In genomic region chr19:24523476-24524313, GRCm38 (mm10) we compare ENCODE assay signal across 13 mouse cellular contexts. TPM values are rescaled to one million over a fixed set of nuclear protein-coding genes. Genes with fewer than 3 reads are reported as not detected.
DNase-seq lines count a peak whose midpoint lies in the region; ATAC-seq and TF ChIP-seq lines count a peak whose summit lies in the region.
"Had no signal": no experiment of that assay in that cellular context is flagged by ENCODE, and none has a peak within 500 bp of the region (broad histone marks: within the 10 kb centered on the region; RNA-seq: fewer than 3 reads in every experiment).

No protein-coding gene starts in this region.

- no peak for TF ChIP-seq POLR2A in lung, adult 2 months (IDR thresholded peaks at IDR 0.05; ENCODE audit: borderline replicate concordance, extremely low read depth, low read depth, low read length)

- DNase-seq in midbrain, postnatal 0 days (ENCODE audit: low spot score): peak; percentile 63
- DNase-seq in frontal cortex, adult 2 months (ENCODE audit: extremely low spot score in 1 of 2, low spot score in 1 of 2): peak; percentile 44 to 75
- DNase-seq in left cerebral cortex, adult 11 months (ENCODE audit: low spot score): peak; percentile 28
- no peak for DNase-seq in thymus, postnatal 14 days
- DNase-seq in adipocyte (ENCODE audit: low spot score): no peak
- no peak for DNase-seq in adrenal gland, postnatal 4 days (ENCODE audit: low spot score in 2 of 2)
- DNase-seq in lung, adult 2 months: no peak
- DNase-seq: adrenal gland, postnatal 25 days; kidney, postnatal 14 days; lung, adult 18-20 months had no signal

- no peaks in the 10 kb centered on the region for H3K9me3 ChIP-seq in midbrain, postnatal 0 days (ENCODE audit: low read length)
- H3K9me3 ChIP-seq in midbrain, embryonic 16.5 days (replicated peaks; ENCODE audit: control insufficient read depth, low read length, poor library complexity, severe bottlenecking): no peaks in the 10 kb centered on the region
- H3K9me3 ChIP-seq: heart, embryonic 15.5 days; stomach, embryonic 15.5 days had no signal

- no peak for ATAC-seq in midbrain, postnatal 0 days (ENCODE audit: low FRiP score)
- ATAC-seq in midbrain, embryonic 16.5 days: no peak

- H3K27ac ChIP-seq in midbrain, postnatal 0 days (ENCODE audit: low read depth, low read length): no peak overlapping the region
- no peak overlapping the region for H3K27ac ChIP-seq in midbrain, embryonic 16.5 days (ENCODE audit: low read length)
- H3K27ac ChIP-seq: heart, embryonic 15.5 days; stomach, embryonic 15.5 days had no signal

- no peak overlapping the region for H3K4me3 ChIP-seq in midbrain, postnatal 0 days (ENCODE audit: low read depth, low read length)
- no peak overlapping the region for H3K4me3 ChIP-seq in midbrain, embryonic 16.5 days (ENCODE audit: low read depth, low read length)
- no peak overlapping the region for H3K4me3 ChIP-seq in lung, adult 2 months (replicated peaks; ENCODE audit: extremely low read depth, low read depth, low read length)
- H3K4me3 ChIP-seq: heart, embryonic 15.5 days; stomach, embryonic 15.5 days had no signal

- no peaks in the 10 kb centered on the region for H3K27me3 ChIP-seq in midbrain, postnatal 0 days (ENCODE audit: insufficient read depth, low read length)
- H3K27me3 ChIP-seq in midbrain, embryonic 16.5 days (ENCODE audit: control insufficient read depth, insufficient read depth, low read depth, low read length): no peaks in the 10 kb centered on the region
- H3K27me3 ChIP-seq: heart, embryonic 15.5 days; stomach, embryonic 15.5 days had no signal

- H3K9ac ChIP-seq in midbrain, postnatal 0 days (replicated peaks; ENCODE audit: low read length, poor library complexity, severe bottlenecking): no peak overlapping the region
- H3K9ac ChIP-seq in midbrain, embryonic 16.5 days (ENCODE audit: low read depth, low read length): no peak overlapping the region
- H3K9ac ChIP-seq: heart, embryonic 15.5 days; stomach, embryonic 15.5 days had no signal

- no peak for TF ChIP-seq CTCF in midbrain, postnatal 0 days (IDR thresholded peaks at IDR 0.05)
- TF ChIP-seq CTCF in lung, adult 2 months (IDR thresholded peaks at IDR 0.05; ENCODE audit: insufficient read depth, low read length): no peak

- H3K4me1 ChIP-seq in midbrain, postnatal 0 days (ENCODE audit: insufficient read depth, low read length): no peaks in the 10 kb centered on the region
- H3K4me1 ChIP-seq in midbrain, embryonic 16.5 days (ENCODE audit: control insufficient read depth, insufficient read depth, low read length): no peaks in the 10 kb centered on the region
- peaks cover 5% of the 10 kb centered on the region for H3K4me1 ChIP-seq in lung, adult 2 months (ENCODE audit: control insufficient read depth, insufficient read depth, low read length)
- H3K4me1 ChIP-seq: stomach, embryonic 15.5 days had no signal

- WGBS in midbrain, postnatal 0 days: 82% methylated on average over 15 of the region's 15 CpGs
- 79% methylated on average over 15 of the region's 15 CpGs for WGBS in midbrain, embryonic 16.5 days
- WGBS in lung, adult 2 months: 76% methylated on average over 15 of the region's 15 CpGs

- no peaks in the 10 kb centered on the region for H3K36me3 ChIP-seq in midbrain, postnatal 0 days (ENCODE audit: insufficient read depth, low read length)
- no peaks in the 10 kb centered on the region for H3K36me3 ChIP-seq in midbrain, embryonic 16.5 days (ENCODE audit: control insufficient read depth, insufficient read depth, low read length)
- H3K36me3 ChIP-seq: heart, embryonic 15.5 days; stomach, embryonic 15.5 days had no signal

- no peak overlapping the region for H3K4me2 ChIP-seq in midbrain, postnatal 0 days (ENCODE audit: low read depth, low read length, poor library complexity, severe bottlenecking)
- H3K4me2 ChIP-seq in midbrain, embryonic 16.5 days (ENCODE audit: low read length): no peak overlapping the region
- H3K4me2 ChIP-seq: heart, embryonic 15.5 days; stomach, embryonic 15.5 days had no signal

RNA-seq across cellular contexts. Expression of gene Pip5k1b, which starts 32.0 kb away (rescaled TPM):
- total RNA-seq in midbrain, postnatal 0 days (2014; rRNA removed): 1.9 and 3.0 TPM in 2 replicates
- polyA plus RNA-seq in midbrain, postnatal 0 days (2015; fragmentation: Nextera tagmentation; extraction: Ambion mirVana): 0.80 and 0.86 TPM in 2 replicates
- 1.0 and 1.6 TPM in 2 replicates for polyA plus RNA-seq in midbrain, embryonic 16.5 days (2015; fragmentation: Nextera tagmentation; extraction: Ambion mirVana)
- polyA plus RNA-seq in frontal cortex, adult 2 months (2012; rRNA removed): 13.2 and 13.6 TPM in 2 replicates
- 10 to 100 TPM; 21.2 to 23.4 TPM for total RNA-seq in adrenal gland, postnatal 4 days (2021)
- 7.3 and 8.7 TPM in 2 replicates for polyA plus RNA-seq in lung, adult 2 months (2012; rRNA removed)

RNA-seq across cellular contexts. Expression of gene Fam122a, which starts 46.5 kb away (rescaled TPM):
- total RNA-seq in midbrain, postnatal 0 days (2014; rRNA removed): 19.7 and 30.4 TPM in 2 replicates
- 55.2 and 61.4 TPM in 2 replicates for polyA plus RNA-seq in midbrain, postnatal 0 days (2015; fragmentation: Nextera tagmentation; extraction: Ambion mirVana)
- polyA plus RNA-seq in midbrain, embryonic 16.5 days (2015; fragmentation: Nextera tagmentation; extraction: Ambion mirVana): 52.7 and 52.9 TPM in 2 replicates
- 25.1 and 25.9 TPM in 2 replicates for polyA plus RNA-seq in frontal cortex, adult 2 months (2012; rRNA removed)
- total RNA-seq in adrenal gland, postnatal 4 days (2021): 10 to 100 TPM; 37.1 to 37.6 TPM
- polyA plus RNA-seq in lung, adult 2 months (2012; rRNA removed): 28.4 and 33.3 TPM in 2 replicates

Comparison
In these comparisons a context has a peak if more than half of its experiments do, and no peak if none do; other contexts are left out.
1. DNase-seq: peak in midbrain, postnatal 0 days (single experiment), frontal cortex, adult 2 months (2 of 2) and left cerebral cortex, adult 11 months (single experiment); none in thymus, postnatal 14 days (single experiment), adipocyte (single experiment), adrenal gland, postnatal 4 days (0 of 2) and lung, adult 2 months (single experiment).